Mouse (Mus musculus) lung, postnatal 25 days (tissue): ENCODE results near the gene AC131692.1.
A peak's percentile ranks its signal among the peaks of the same experiment; 100 is the strongest.
"Not testable (repeated sequence)": the region's sequence is repeated elsewhere in the genome, so short reads cannot be mapped to it uniquely, and the experiment has no call there.

Experiments
- DNase-seq: peaks from one replicate; pipeline ENCODE4 v3.0.0; 2022; ENCODE audit warnings: low spot score

The AC131692.1 gene

GRCm38 (mm10) chr19:6117346-6117985 is 23.2 kb downstream of the AC131692.1 start:
- no peak for DNase-seq

- DNase-seq, result peak; percentile 92
Measured at GRCm38 (mm10) chr19:6117986-6118676, 23.9 kb downstream of the AC131692.1 start, which contains the start of gene Sac3d1. TSS of gene Sac3d1 (minus strand) at chr19:6118650.

- DNase-seq, result no peak
Measured at GRCm38 (mm10) chr19:6118677-6119185, 24.5 kb downstream of the AC131692.1 start.

- DNase-seq, result no peak
Measured at GRCm38 (mm10) chr19:6121761-6122160, 27.5 kb downstream of the AC131692.1 start.

GRCm38 (mm10) chr19:6123330-6123729 is 29.1 kb downstream of the AC131692.1 start:
- no peak for DNase-seq

- no peak for DNase-seq
Measured at GRCm38 (mm10) chr19:6124898-6125297, 30.7 kb downstream of the AC131692.1 start.

- DNase-seq, result peak; percentile 62
Measured at GRCm38 (mm10) chr19:6126289-6126688, 32.1 kb downstream of the AC131692.1 start.

GRCm38 (mm10) chr19:6126789-6127580 is 32.8 kb downstream of the AC131692.1 start:
- DNase-seq, result no peak

GRCm38 (mm10) chr19:6127760-6128341 is 33.6 kb downstream of the AC131692.1 start, which contains the start of gene Snx15:
TSS of gene Snx15 (minus strand) at chr19:6128304.
- DNase-seq, result peak; percentile 98

- DNase-seq, result not testable (repeated sequence)
Measured at GRCm38 (mm10) chr19:6130414-6131128, 36.4 kb downstream of the AC131692.1 start.

GRCm38 (mm10) chr19:6132171-6132827 is 38.1 kb downstream of the AC131692.1 start:
- no peak for DNase-seq

GRCm38 (mm10) chr19:6133197-6133596 is 39.0 kb downstream of the AC131692.1 start:
- not testable (repeated sequence) for DNase-seq

- no peak for DNase-seq
Measured at GRCm38 (mm10) chr19:6136397-6136796, 42.2 kb downstream of the AC131692.1 start.

GRCm38 (mm10) chr19:6139701-6140100 is 45.5 kb downstream of the AC131692.1 start:
- DNase-seq, result no peak

- no peak for DNase-seq
Measured at GRCm38 (mm10) chr19:6140374-6140677, 46.1 kb downstream of the AC131692.1 start.

GRCm38 (mm10) chr19:6140678-6141393 is 46.6 kb downstream of the AC131692.1 start, which contains the start of gene Batf2:
TSS of gene Batf2 (plus strand) at chr19:6140983.
- DNase-seq, result peak; percentile 93

GRCm38 (mm10) chr19:6141394-6141749 is 47.2 kb downstream of the AC131692.1 start, which contains the start of gene Arl2:
TSS of gene Arl2 (minus strand) at chr19:6141548.
- DNase-seq, result peak; percentile 89

GRCm38 (mm10) chr19:6144842-6145241 is 50.6 kb downstream of the AC131692.1 start:
- no peak for DNase-seq
